Mouse (Mus musculus) adrenal gland, adult (tissue): ENCODE measurements around the gene Fxyd5.
A peak's percentile ranks its signal among the peaks of the same experiment; 100 is the strongest.

ENCODE experiments used
- DNase-seq, 2 experiments: peaks; one replicate each; pipeline ENCODE4 v3.0.0; 2022 to 2023; ENCODE audit warnings: low spot score in 1 of 2; ENCODE audit not compliant: inconsistent age in 2 of 2

Gene Fxyd5

GRCm38 (mm10) chr7:31041662-31042315, 492 bp downstream of the Fxyd5 start:
- DNase-seq: peak; percentile 76 to 88

GRCm38 (mm10) chr7:31041023-31041407, 1.3 kb downstream of the Fxyd5 start:
- DNase-seq: peak in 1 of 2 experiments; percentile 47

GRCm38 (mm10) chr7:31040281-31041022, 1.8 kb downstream of the Fxyd5 start:
- DNase-seq: no peak

GRCm38 (mm10) chr7:31039011-31039410, 3.3 kb downstream of the Fxyd5 start:
- DNase-seq: no peak

- DNase-seq: no peak
These were observed 4.6 kb downstream of the Fxyd5 start for GRCm38 (mm10) chr7:31037675-31038074.

GRCm38 (mm10) chr7:31036917-31037316, 5.4 kb downstream of the Fxyd5 start:
- DNase-seq: no peak

GRCm38 (mm10) chr7:31035291-31035690, 7.0 kb downstream of the Fxyd5 start:
- DNase-seq: no peak

- peak in 1 of 2 experiments; percentile 50 for DNase-seq
These were observed 7.5 kb downstream of the Fxyd5 start for GRCm38 (mm10) chr7:31034789-31035188.

GRCm38 (mm10) chr7:31033409-31034165, 8.7 kb downstream of the Fxyd5 start:
- DNase-seq: no peak

- DNase-seq: no peak
These were observed 10.6 kb downstream of the Fxyd5 start for GRCm38 (mm10) chr7:31031731-31032130.

- no peak for DNase-seq
These were observed 11.6 kb downstream of the Fxyd5 start for GRCm38 (mm10) chr7:31030717-31031116.

GRCm38 (mm10) chr7:31028609-31029008, 13.7 kb downstream of the Fxyd5 start:
- no peak for DNase-seq

GRCm38 (mm10) chr7:31017104-31017901, 25.0 kb downstream of the Fxyd5 start:
- DNase-seq: peak; percentile 33 to 75

GRCm38 (mm10) chr7:31012971-31013370, 29.3 kb downstream of the Fxyd5 start:
- peak in 1 of 2 experiments; percentile 46 for DNase-seq

- DNase-seq: peak; percentile 21 to 65
These were observed 33.4 kb downstream of the Fxyd5 start for GRCm38 (mm10) chr7:31008889-31009288.

- peak; percentile 23 to 35 for DNase-seq
These were observed 34.1 kb downstream of the Fxyd5 start for GRCm38 (mm10) chr7:31008175-31008574.

- DNase-seq: no peak
These were observed 34.5 kb downstream of the Fxyd5 start for GRCm38 (mm10) chr7:31007775-31008174.

- peak; percentile 50 to 72 for DNase-seq
These were observed 39.6 kb downstream of the Fxyd5 start for GRCm38 (mm10) chr7:31002650-31003049.

GRCm38 (mm10) chr7:31000505-31001020, 41.7 kb downstream of the Fxyd5 start:
- peak; percentile 84 to 94 for DNase-seq

GRCm38 (mm10) chr7:30996491-30996890, 45.8 kb downstream of the Fxyd5 start:
- no peak for DNase-seq

GRCm38 (mm10) chr7:30993986-30994385, 48.3 kb downstream of the Fxyd5 start:
- no peak for DNase-seq
